Mouse (Mus musculus): ENCODE measurements around the gene Aacs. TPM values are rescaled to one million over a fixed set of nuclear protein-coding genes. Genes with fewer than 3 reads are reported as not detected.

The Aacs gene
- total RNA-seq, 2 experiments from 2014 or later: 6.5 to 19.7 TPM

- no peak for ATAC-seq (ENCODE audit: poor library complexity, severe bottlenecking)
These were observed 56.6 kb downstream of the Aacs start for GRCm38 (mm10) chr5:125532191-125532544.

- no peak for ATAC-seq (ENCODE audit: poor library complexity, severe bottlenecking)
These were observed 57.1 kb downstream of the Aacs start for GRCm38 (mm10) chr5:125532545-125533224.

- no peak for ATAC-seq (ENCODE audit: poor library complexity, severe bottlenecking)
These were observed 57.7 kb downstream of the Aacs start for GRCm38 (mm10) chr5:125533225-125533900.

- no peak for ATAC-seq (ENCODE audit: poor library complexity, severe bottlenecking)
These were observed 58.6 kb downstream of the Aacs start for GRCm38 (mm10) chr5:125534168-125534610.

- no peak for ATAC-seq (ENCODE audit: poor library complexity, severe bottlenecking)
These were observed 59.2 kb downstream of the Aacs start for GRCm38 (mm10) chr5:125534611-125535324.

GRCm38 (mm10) chr5:125545090-125545489 lies 69.5 kb downstream of the Aacs start:
- no peak for ATAC-seq (ENCODE audit: poor library complexity, severe bottlenecking)

GRCm38 (mm10) chr5:125546293-125546692 lies 70.7 kb downstream of the Aacs start:
- no peak for ATAC-seq (ENCODE audit: poor library complexity, severe bottlenecking)

GRCm38 (mm10) chr5:125549750-125550489 lies 74.3 kb downstream of the Aacs start:
- ATAC-seq (ENCODE audit: poor library complexity, severe bottlenecking): no peak

GRCm38 (mm10) chr5:125555732-125556131 lies 80.1 kb downstream of the Aacs start:
- ATAC-seq (ENCODE audit: poor library complexity, severe bottlenecking): no peak

- no peak for ATAC-seq (ENCODE audit: poor library complexity, severe bottlenecking)
These were observed 87.9 kb downstream of the Aacs start for GRCm38 (mm10) chr5:125563492-125563891.

- no peak for ATAC-seq (ENCODE audit: poor library complexity, severe bottlenecking)
These were observed 90.1 kb downstream of the Aacs start for GRCm38 (mm10) chr5:125565725-125566124.

Other genes starting within 250 kb of the Aacs start
- gene Scarb1, start 134.7 kb upstream of the Aacs start, total RNA-seq (2015): 88.7 and 92.9 TPM in 2 replicates
- gene Scarb1, start 134.7 kb upstream of the Aacs start, total RNA-seq (2017): 86.3 and 88.2 TPM in 2 replicates
- not detected in 2 replicates for gene Gm10382, start 86.5 kb upstream of the Aacs start, total RNA-seq (2015)
- 0.11 TPM in 1 of 2 replicates, not detected in the other for gene Gm10382, start 86.5 kb upstream of the Aacs start, total RNA-seq (2017)
- gene Ubc, start 85.6 kb upstream of the Aacs start, total RNA-seq (2015): 260 and 265 TPM in 2 replicates
- gene Ubc, start 85.6 kb upstream of the Aacs start, total RNA-seq (2017): 355 and 414 TPM in 2 replicates
- gene Dhx37, start 41.7 kb upstream of the Aacs start, total RNA-seq (2015): 6.6 and 13.9 TPM in 2 replicates
- gene Dhx37, start 41.7 kb upstream of the Aacs start, total RNA-seq (2017): 15.7 and 29.0 TPM in 2 replicates
- gene Bri3bp, start 34.2 kb upstream of the Aacs start, total RNA-seq (2015): 46.8 and 49.2 TPM in 2 replicates
- 19.7 and 26.3 TPM in 2 replicates for gene Bri3bp, start 34.2 kb upstream of the Aacs start, total RNA-seq (2017)
- gene Tmem132b, start 56.0 kb downstream of the Aacs start, total RNA-seq (2015): not detected in 2 replicates
- gene Tmem132b, start 56.0 kb downstream of the Aacs start, total RNA-seq (2017): 0.07 and 0.28 TPM in 2 replicates